Mouse (Mus musculus) testis, adult 2 months (tissue): ENCODE measurements at regions not wholly inside any gene's neighbourhood (a gene's known extent, or its start where the extent isn't known, plus 50 kb on each side); places are given as distances from the start of the nearest gene placed in this dataset.

Experiments used
- H3K27ac ChIP-seq: fragments of 200-500 bp; 2 replicates; pipeline ENCODE4 v1.5.1; 2012; ENCODE audit warnings: low read depth, low read length; ENCODE audit not compliant: control insufficient read depth, insufficient read depth
- H3K27me3 ChIP-seq: fragments of 200-500 bp; 2 replicates; pipeline ENCODE4 v1.6.1; 2012; ENCODE audit warnings: mild to moderate bottlenecking, low read length, moderate library complexity; ENCODE audit not compliant: control insufficient read depth, insufficient read depth
- H3K36me3 ChIP-seq: fragments of 200-500 bp; 2 replicates; pipeline ENCODE4 v1.6.1; 2012; ENCODE audit warnings: mild to moderate bottlenecking, low read length; ENCODE audit not compliant: control insufficient read depth, insufficient read depth
- H3K4me1 ChIP-seq: fragments of 200-500 bp; 2 replicates; pipeline ENCODE4 v1.6.1; 2012; ENCODE audit warnings: low read length; ENCODE audit not compliant: control insufficient read depth, insufficient read depth
- H3K4me3 ChIP-seq: fragments of 200-500 bp; 2 replicates; pipeline ENCODE4 v1.5.1; 2012; ENCODE audit warnings: low read depth, mild to moderate bottlenecking, low read length, moderate library complexity, mixed read lengths; ENCODE audit not compliant: control insufficient read depth
- CTCF ChIP-seq: fragments of 200-500 bp; IDR thresholded peaks from 2 replicates; pipeline ENCODE4 v1.5.1; 2012; ENCODE audit warnings: low read depth, mild to moderate bottlenecking, inconsistent platforms, low read length, moderate library complexity; ENCODE audit not compliant: control insufficient read depth, insufficient read depth, insufficient replicate concordance
- POLR2A ChIP-seq: fragments of 200-500 bp; IDR thresholded peaks from 2 replicates; pipeline ENCODE4 v1.6.1; 2012; ENCODE audit warnings: low read depth, mild to moderate bottlenecking, inconsistent platforms, low read length, moderate library complexity; ENCODE audit not compliant: control insufficient read depth

GRCm38 (mm10) chr6:100141225-100141624 lies 146.1 kb downstream of the Rybp start:
- H3K4me1 ChIP-seq, result no peaks in the 10 kb centered on the region; the same call in 1 of the 2 replicates
- H3K4me3 ChIP-seq, result no peak overlapping the region
- TF ChIP-seq POLR2A (no peak), CTCF (no peak)
- no peaks in the 10 kb centered on the region for H3K36me3 ChIP-seq
- H3K27me3 ChIP-seq, result no peaks in the 10 kb centered on the region
- H3K27ac ChIP-seq, result no peak overlapping the region

- no peak overlapping the region for H3K27ac ChIP-seq
- H3K4me1 ChIP-seq, result no peaks in the 10 kb centered on the region; the same call in 1 of the 2 replicates
- H3K27me3 ChIP-seq, result no peaks in the 10 kb centered on the region
- no peaks in the 10 kb centered on the region for H3K36me3 ChIP-seq
- H3K4me3 ChIP-seq, result no peak overlapping the region
- TF ChIP-seq CTCF (no peak), POLR2A (no peak)
These were observed 146.6 kb downstream of the Rybp start for GRCm38 (mm10) chr6:100140581-100141114.

- no peaks in the 10 kb centered on the region for H3K27me3 ChIP-seq
- TF ChIP-seq POLR2A (no peak), CTCF (no peak)
- no peak overlapping the region for H3K4me3 ChIP-seq
- no peak overlapping the region for H3K27ac ChIP-seq
- H3K36me3 ChIP-seq, result no peaks in the 10 kb centered on the region
- no peaks in the 10 kb centered on the region; the same call in 1 of the 2 replicates for H3K4me1 ChIP-seq
These were observed 147.5 kb downstream of the Rybp start for GRCm38 (mm10) chr6:100139809-100140208.

- Histone ChIP-seq H3K27ac (no peak overlapping the region), H3K36me3 (no peaks in the 10 kb centered on the region), H3K4me1 (no peaks in the 10 kb centered on the region), H3K4me3 (no peak overlapping the region), H3K27me3 (no peaks in the 10 kb centered on the region)
- TF ChIP-seq POLR2A (no peak), CTCF (no peak)
These were observed 148.6 kb downstream of the Rybp start for GRCm38 (mm10) chr6:100138659-100139058.

- no peaks in the 10 kb centered on the region for H3K4me1 ChIP-seq
- H3K36me3 ChIP-seq, result no peaks in the 10 kb centered on the region
- TF ChIP-seq POLR2A, result no peak
- no peak for TF ChIP-seq CTCF
- no peak overlapping the region for H3K4me3 ChIP-seq
- H3K27me3 ChIP-seq, result no peaks in the 10 kb centered on the region
- no peak overlapping the region for H3K27ac ChIP-seq
These were observed 152.1 kb downstream of the Rybp start for GRCm38 (mm10) chr6:100135177-100135576.

- TF ChIP-seq CTCF, result no peak
- no peak for TF ChIP-seq POLR2A
- Histone ChIP-seq H3K4me1 (no peaks in the 10 kb centered on the region), H3K4me3 (no peak overlapping the region), H3K36me3 (no peaks in the 10 kb centered on the region), H3K27me3 (no peaks in the 10 kb centered on the region), H3K27ac (no peak overlapping the region)
These were observed 153.3 kb downstream of the Rybp start for GRCm38 (mm10) chr6:100133970-100134369.

- H3K4me1 ChIP-seq, result no peaks in the 10 kb centered on the region
- TF ChIP-seq CTCF (no peak), POLR2A (no peak)
- H3K36me3 ChIP-seq, result no peaks in the 10 kb centered on the region
- no peaks in the 10 kb centered on the region for H3K27me3 ChIP-seq
- H3K27ac ChIP-seq, result no peak overlapping the region
- no peak overlapping the region for H3K4me3 ChIP-seq
These were observed 154.2 kb downstream of the Rybp start for GRCm38 (mm10) chr6:100132916-100133600.
